Mouse (Mus musculus): ENCODE results near the gene Dact2. TPM values are rescaled to one million over a fixed set of nuclear protein-coding genes. Genes with fewer than 3 reads are reported as not detected.

The Dact2 gene
- 3.3 and 3.5 TPM in 2 replicates for polyA plus RNA-seq (2015; fragmentation: Nextera tagmentation; extraction: Ambion mirVana)

- peaks cover 46% of the 10 kb centered on the region for H3K27me3 ChIP-seq (ENCODE audit: control insufficient read depth, insufficient read depth, low read depth, low read length)
- peak; percentile 53 for ATAC-seq (ENCODE audit: low read depth)
- H3K36me3 ChIP-seq (ENCODE audit: control insufficient read depth, insufficient read depth, low read length) = no peaks in the 10 kb centered on the region
- peak within 1 kb of the TSS; percentile 64 for H3K4me2 ChIP-seq (ENCODE audit: low read depth, low read length)
- H3K9ac ChIP-seq (ENCODE audit: low read length) = peak within 1 kb of the TSS; percentile 72
- WGBS = 31% methylated on average over 13 of the region's 13 CpGs
- peaks cover 6% of the 10 kb centered on the region for H3K4me1 ChIP-seq (replicated peaks; ENCODE audit: control insufficient read depth, insufficient read depth, low read length)
- H3K27ac ChIP-seq (ENCODE audit: low read length) = peak within 1 kb of the TSS; percentile 72
- H3K9me3 ChIP-seq (ENCODE audit: control insufficient read depth, low read length) = no peaks in the 10 kb centered on the region
- H3K4me3 ChIP-seq (ENCODE audit: low read length) = peak within 1 kb of the TSS; percentile 62
Measured at GRCm38 (mm10) chr17:14204061-14204460, at the start of gene Dact2. TSS of gene Dact2 (minus strand) at chr17:14204304.

- Histone ChIP-seq H3K27me3 (ENCODE audit: control insufficient read depth, insufficient read depth, low read depth, low read length) (no peaks in the 10 kb centered on the region), H3K9me3 (ENCODE audit: control insufficient read depth, low read length) (no peaks in the 10 kb centered on the region), H3K4me3 (ENCODE audit: low read length) (no peak overlapping the region), H3K27ac (ENCODE audit: low read length) (no peak overlapping the region), H3K4me2 (ENCODE audit: low read depth, low read length) (no peak overlapping the region), H3K36me3 (ENCODE audit: control insufficient read depth, insufficient read depth, low read length) (no peaks in the 10 kb centered on the region), H3K9ac (ENCODE audit: low read length) (no peak overlapping the region), H3K4me1 (replicated peaks; ENCODE audit: control insufficient read depth, insufficient read depth, low read length) (peaks cover 5% of the 10 kb centered on the region)
- WGBS = 49% methylated on average over 7 of the region's 7 CpGs
- ATAC-seq (ENCODE audit: low read depth) = peak; percentile 33; the same call in 1 of the 2 replicates
Measured at GRCm38 (mm10) chr17:14252456-14252855, 48.4 kb upstream of the Dact2 start.

GRCm38 (mm10) chr17:14250401-14250800 lies 46.3 kb upstream of the Dact2 start:
- Histone ChIP-seq H3K9ac (ENCODE audit: low read length) (no peak overlapping the region), H3K27me3 (ENCODE audit: control insufficient read depth, insufficient read depth, low read depth, low read length) (no peaks in the 10 kb centered on the region), H3K4me3 (ENCODE audit: low read length) (no peak overlapping the region), H3K4me1 (replicated peaks; ENCODE audit: control insufficient read depth, insufficient read depth, low read length) (peaks cover 5% of the 10 kb centered on the region), H3K27ac (ENCODE audit: low read length) (no peak overlapping the region), H3K4me2 (ENCODE audit: low read depth, low read length) (no peak overlapping the region), H3K36me3 (ENCODE audit: control insufficient read depth, insufficient read depth, low read length) (no peaks in the 10 kb centered on the region), H3K9me3 (ENCODE audit: control insufficient read depth, low read length) (no peaks in the 10 kb centered on the region)
- 76% methylated on average over 8 of the region's 8 CpGs for WGBS
- no peak for ATAC-seq (ENCODE audit: low read depth)

GRCm38 (mm10) chr17:14249595-14249994 lies 45.5 kb upstream of the Dact2 start:
- peak; percentile 64 for ATAC-seq (ENCODE audit: low read depth)
- no peaks in the 10 kb centered on the region for H3K27me3 ChIP-seq (ENCODE audit: control insufficient read depth, insufficient read depth, low read depth, low read length)

GRCm38 (mm10) chr17:14247931-14248330 lies 43.8 kb upstream of the Dact2 start:
- 88% methylated on average over 8 of the region's 8 CpGs for WGBS
- H3K27ac ChIP-seq (ENCODE audit: low read length) = no peak overlapping the region
- H3K4me3 ChIP-seq (ENCODE audit: low read length) = no peak overlapping the region
- ATAC-seq (ENCODE audit: low read depth) = no peak
- no peak overlapping the region for H3K9ac ChIP-seq (ENCODE audit: low read length)
- peaks cover 19% of the 10 kb centered on the region for H3K4me1 ChIP-seq (replicated peaks; ENCODE audit: control insufficient read depth, insufficient read depth, low read length)
- H3K27me3 ChIP-seq (ENCODE audit: control insufficient read depth, insufficient read depth, low read depth, low read length) = no peaks in the 10 kb centered on the region
- no peak overlapping the region for H3K4me2 ChIP-seq (ENCODE audit: low read depth, low read length)
- no peaks in the 10 kb centered on the region for H3K9me3 ChIP-seq (ENCODE audit: control insufficient read depth, low read length)
- no peaks in the 10 kb centered on the region for H3K36me3 ChIP-seq (ENCODE audit: control insufficient read depth, insufficient read depth, low read length)

More at GRCm38 (mm10) chr17:14249595-14249994, 45.5 kb upstream of the Dact2 start:
- Histone ChIP-seq H3K27ac (ENCODE audit: low read length) (no peak overlapping the region), H3K4me2 (ENCODE audit: low read depth, low read length) (no peak overlapping the region), H3K9ac (ENCODE audit: low read length) (no peak overlapping the region), H3K4me3 (ENCODE audit: low read length) (no peak overlapping the region), H3K9me3 (ENCODE audit: control insufficient read depth, low read length) (no peaks in the 10 kb centered on the region), H3K36me3 (ENCODE audit: control insufficient read depth, insufficient read depth, low read length) (no peaks in the 10 kb centered on the region), H3K4me1 (replicated peaks; ENCODE audit: control insufficient read depth, insufficient read depth, low read length) (peaks cover 11% of the 10 kb centered on the region)
- WGBS = 30% methylated on average over 4 of the region's 4 CpGs

- WGBS = 89% methylated on average over 2 of the region's 2 CpGs
- no peak overlapping the region for H3K27ac ChIP-seq (ENCODE audit: low read length)
- H3K27me3 ChIP-seq (ENCODE audit: control insufficient read depth, insufficient read depth, low read depth, low read length) = no peaks in the 10 kb centered on the region
- no peaks in the 10 kb centered on the region for H3K9me3 ChIP-seq (ENCODE audit: control insufficient read depth, low read length)
- H3K4me1 ChIP-seq (replicated peaks; ENCODE audit: control insufficient read depth, insufficient read depth, low read length) = peaks cover 14% of the 10 kb centered on the region
- H3K4me2 ChIP-seq (ENCODE audit: low read depth, low read length) = no peak overlapping the region
- H3K36me3 ChIP-seq (ENCODE audit: control insufficient read depth, insufficient read depth, low read length) = no peaks in the 10 kb centered on the region
- no peak for ATAC-seq (ENCODE audit: low read depth)
- H3K4me3 ChIP-seq (ENCODE audit: low read length) = no peak overlapping the region
- no peak overlapping the region for H3K9ac ChIP-seq (ENCODE audit: low read length)
Measured at GRCm38 (mm10) chr17:14246266-14246665, 42.2 kb upstream of the Dact2 start.

- no peaks in the 10 kb centered on the region for H3K9me3 ChIP-seq (ENCODE audit: control insufficient read depth, low read length)
- H3K4me2 ChIP-seq (ENCODE audit: low read depth, low read length) = no peak overlapping the region
- no peak overlapping the region for H3K4me3 ChIP-seq (ENCODE audit: low read length)
- no peaks in the 10 kb centered on the region for H3K36me3 ChIP-seq (ENCODE audit: control insufficient read depth, insufficient read depth, low read length)
- 32% methylated on average over 11 of the region's 11 CpGs for WGBS
- ATAC-seq (ENCODE audit: low read depth) = peak; percentile 78
- no peak overlapping the region for H3K9ac ChIP-seq (ENCODE audit: low read length)
- peak overlapping the region; percentile 78 for H3K27ac ChIP-seq (ENCODE audit: low read length)
- H3K27me3 ChIP-seq (ENCODE audit: control insufficient read depth, insufficient read depth, low read depth, low read length) = no peaks in the 10 kb centered on the region
- peaks cover 14% of the 10 kb centered on the region for H3K4me1 ChIP-seq (replicated peaks; ENCODE audit: control insufficient read depth, insufficient read depth, low read length)
Measured at GRCm38 (mm10) chr17:14244195-14244965, 40.3 kb upstream of the Dact2 start.

- WGBS = 80% methylated on average over 8 of the region's 8 CpGs
- peaks cover 14% of the 10 kb centered on the region for H3K4me1 ChIP-seq (replicated peaks; ENCODE audit: control insufficient read depth, insufficient read depth, low read length)
- no peaks in the 10 kb centered on the region for H3K36me3 ChIP-seq (ENCODE audit: control insufficient read depth, insufficient read depth, low read length)
- no peak overlapping the region for H3K4me2 ChIP-seq (ENCODE audit: low read depth, low read length)
- no peaks in the 10 kb centered on the region for H3K27me3 ChIP-seq (ENCODE audit: control insufficient read depth, insufficient read depth, low read depth, low read length)
- no peak overlapping the region for H3K4me3 ChIP-seq (ENCODE audit: low read length)
- no peak for ATAC-seq (ENCODE audit: low read depth)
- H3K27ac ChIP-seq (ENCODE audit: low read length) = no peak overlapping the region
- no peak overlapping the region for H3K9ac ChIP-seq (ENCODE audit: low read length)
- H3K9me3 ChIP-seq (ENCODE audit: control insufficient read depth, low read length) = no peaks in the 10 kb centered on the region
Measured at GRCm38 (mm10) chr17:14242634-14243033, 38.5 kb upstream of the Dact2 start.

- no peak for ATAC-seq (ENCODE audit: low read depth)
Measured at GRCm38 (mm10) chr17:14239960-14240359, 35.9 kb upstream of the Dact2 start.

More at GRCm38 (mm10) chr17:14239960-14240359, 35.9 kb upstream of the Dact2 start:
- H3K4me3 ChIP-seq (ENCODE audit: low read length) = no peak overlapping the region
- H3K9ac ChIP-seq (ENCODE audit: low read length) = no peak overlapping the region
- H3K27ac ChIP-seq (ENCODE audit: low read length) = no peak overlapping the region
- H3K9me3 ChIP-seq (ENCODE audit: control insufficient read depth, low read length) = no peaks in the 10 kb centered on the region
- H3K36me3 ChIP-seq (ENCODE audit: control insufficient read depth, insufficient read depth, low read length) = no peaks in the 10 kb centered on the region
- peaks cover 12% of the 10 kb centered on the region for H3K4me1 ChIP-seq (replicated peaks; ENCODE audit: control insufficient read depth, insufficient read depth, low read length)
- H3K4me2 ChIP-seq (ENCODE audit: low read depth, low read length) = no peak overlapping the region
- H3K27me3 ChIP-seq (ENCODE audit: control insufficient read depth, insufficient read depth, low read depth, low read length) = no peaks in the 10 kb centered on the region
- WGBS = 63% methylated on average over 10 of the region's 10 CpGs

Measured in lung, embryonic 16.5 days (tissue).